Mouse (Mus musculus) layer of hippocampus, adult 9-11 months (tissue): ENCODE results near the gene Grcc10.

Experiments
- DNase-seq: peaks from one replicate; pipeline ENCODE4 v3.0.0; 2022

The Grcc10 gene

GRCm38 (mm10) chr6:124698751-124699150 is 42.4 kb downstream of the Grcc10 start:
- no peak for DNase-seq

- DNase-seq: no peak
These were observed 44.6 kb downstream of the Grcc10 start for GRCm38 (mm10) chr6:124696441-124697150.

- peak; percentile 63 for DNase-seq
These were observed 46.8 kb downstream of the Grcc10 start for GRCm38 (mm10) chr6:124694166-124694955.

GRCm38 (mm10) chr6:124693243-124693981 is 47.8 kb downstream of the Grcc10 start:
- DNase-seq: no peak

GRCm38 (mm10) chr6:124690517-124690916 is 50.7 kb downstream of the Grcc10 start:
- DNase-seq: no peak
